Mouse (Mus musculus): ENCODE data around the gene Slc37a2.

GRCm38 (mm10) chr9:37245810-37246209 lies 9.7 kb downstream of the Slc37a2 start:
- TF ChIP-seq POLR2A (IDR thresholded peaks at IDR 0.05; ENCODE audit: borderline replicate concordance, extremely low read depth, insufficient read depth, insufficient read length, poor library complexity, severe bottlenecking) (no peak), CTCF (IDR thresholded peaks at IDR 0.05; ENCODE audit: borderline replicate concordance, extremely low read depth, insufficient read depth, insufficient read length) (no peak)
